Mouse (Mus musculus) erythroblast, embryonic 14.5 days (primary cell): ENCODE results near the gene Fam198b.

Experiments used
- GATA1 ChIP-seq: IDR thresholded peaks from 2 replicates; pipeline ENCODE4 v1.6.1; 2012; ENCODE audit warnings: low read length, inconsistent platforms, mixed read lengths
- TAL1 ChIP-seq: IDR thresholded peaks from 3 replicates; pipeline ENCODE4 v1.6.1; 2012; ENCODE audit warnings: low read length, inconsistent platforms, mixed read lengths

DNA sequence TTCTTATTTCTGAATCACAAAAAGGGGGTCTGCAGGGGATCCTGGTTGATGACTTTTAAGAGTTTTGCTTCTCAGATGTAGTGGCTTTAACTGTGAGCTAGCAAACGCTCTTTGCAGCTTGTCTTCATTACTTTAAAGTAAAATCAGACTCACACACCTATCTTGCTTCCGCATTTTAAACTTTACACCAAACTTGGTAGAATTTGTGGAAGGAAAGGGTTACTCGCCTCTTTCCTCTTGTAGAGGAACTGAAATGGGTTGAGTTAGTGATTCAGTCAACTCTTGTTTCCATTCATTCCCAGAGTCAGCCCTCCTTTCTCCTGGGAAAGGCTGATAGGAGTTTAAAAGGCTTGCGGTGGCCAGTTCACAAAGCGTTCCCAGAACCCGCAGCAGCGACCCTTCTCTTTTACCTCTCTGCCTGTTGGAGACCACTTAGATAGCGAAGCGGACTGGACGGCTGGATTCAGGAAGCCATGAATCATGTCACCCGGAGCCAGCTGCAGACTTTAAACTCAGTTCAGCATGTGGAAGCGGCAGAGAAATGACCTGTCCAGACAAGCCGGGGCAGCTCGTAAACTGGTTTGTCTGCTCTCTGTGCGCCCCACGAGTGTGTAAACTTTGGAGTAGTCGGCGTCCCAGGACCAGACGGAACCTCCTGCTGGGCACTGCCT, 1.5 kb downstream of the Fam198b start:
- TF ChIP-seq TAL1 (no peak), GATA1 (no peak)
